Mouse (Mus musculus) small intestine, adult 2 months (tissue): ENCODE results near the gene Gfy.

ENCODE experiments used
- CTCF ChIP-seq: fragments of 200-500 bp; IDR thresholded peaks from 2 replicates; pipeline ENCODE4 v1.5.1; 2012; ENCODE audit warnings: low read depth, mild to moderate bottlenecking, control low read depth, inconsistent platforms, low read length, moderate library complexity, mixed read lengths; ENCODE audit not compliant: insufficient replicate concordance, insufficient read length; ENCODE audit errors: extremely low read depth
- POLR2A ChIP-seq: fragments of 200-500 bp; IDR thresholded peaks from 2 replicates; pipeline ENCODE4 v1.6.1; 2012; ENCODE audit warnings: low read depth, mild to moderate bottlenecking, control low read depth, inconsistent platforms, low read length, moderate library complexity

- no peak for TF ChIP-seq POLR2A
- no peak for TF ChIP-seq CTCF
Measured at GRCm38 (mm10) chr7:45168656-45169055, 10.7 kb downstream of the Gfy start.
